Mouse (Mus musculus) B cell, adult 67 days (primary cell): Measurements from ENCODE around the gene Sh3glb2. TPM values are rescaled to one million over a fixed set of nuclear protein-coding genes. Genes with fewer than 3 reads are reported as not detected.

ENCODE experiments used
- total RNA-seq, 2 experiments: library from RNA; stranded (reverse); gene quantifications; 4 replicates each; pipeline ENCODE4 v1.2.4; 2023

The Sh3glb2 gene
- 10 to 100 TPM; 76.2 to 84.8 TPM for total RNA-seq

DNA sequence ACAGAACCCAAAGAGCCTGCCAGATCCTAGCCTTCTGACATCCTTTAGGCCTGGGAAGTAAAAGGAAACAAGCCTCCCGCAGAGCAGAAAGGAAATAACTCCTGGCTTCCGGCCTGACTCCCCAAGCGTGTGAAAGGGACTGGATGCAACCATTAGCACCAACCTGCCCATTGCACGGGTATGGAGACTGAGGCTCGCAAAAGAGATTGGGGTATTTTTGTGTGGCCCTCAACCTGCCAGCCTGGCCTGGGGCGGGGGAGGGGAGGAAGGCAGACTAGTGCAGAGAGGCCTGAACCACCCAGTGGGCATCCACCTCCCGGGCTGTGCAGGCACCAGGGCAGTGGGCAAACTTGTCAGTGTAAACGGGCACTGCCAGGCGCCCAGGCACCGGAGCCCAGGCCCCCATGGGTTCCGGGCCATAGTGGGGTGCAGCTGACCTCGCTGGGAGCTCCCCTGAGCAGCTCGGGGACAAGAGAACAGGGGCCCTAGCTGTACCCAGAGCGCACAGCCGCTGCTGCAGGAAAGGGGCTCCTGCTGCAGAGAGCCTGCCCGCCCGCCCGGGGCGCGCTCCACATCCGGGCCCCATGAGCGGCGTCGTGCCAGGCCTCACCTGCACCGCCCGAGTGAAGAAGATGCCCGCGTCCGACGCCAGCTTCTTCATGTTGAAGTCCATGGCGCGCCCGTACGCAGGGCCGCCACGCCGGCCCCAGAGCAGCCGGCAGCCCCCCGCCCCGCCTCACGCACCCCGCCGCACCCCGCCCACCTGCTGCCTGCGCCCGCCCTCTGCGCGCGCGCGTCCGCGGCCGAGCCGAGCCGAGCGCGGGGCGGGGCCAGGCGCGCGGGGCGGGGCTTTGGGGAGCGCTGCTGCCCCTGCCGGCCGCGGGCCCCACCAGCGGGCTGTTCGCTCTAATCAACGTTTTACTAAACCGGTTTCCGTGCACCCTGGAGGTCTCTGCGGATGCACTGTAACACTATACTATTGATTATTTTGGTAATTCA is at the start of gene Sh3glb2:
Gene Sh3glb2, minus strand, starts transcription at position 805 of the 999 bp plus-strand sequence.

DNA sequence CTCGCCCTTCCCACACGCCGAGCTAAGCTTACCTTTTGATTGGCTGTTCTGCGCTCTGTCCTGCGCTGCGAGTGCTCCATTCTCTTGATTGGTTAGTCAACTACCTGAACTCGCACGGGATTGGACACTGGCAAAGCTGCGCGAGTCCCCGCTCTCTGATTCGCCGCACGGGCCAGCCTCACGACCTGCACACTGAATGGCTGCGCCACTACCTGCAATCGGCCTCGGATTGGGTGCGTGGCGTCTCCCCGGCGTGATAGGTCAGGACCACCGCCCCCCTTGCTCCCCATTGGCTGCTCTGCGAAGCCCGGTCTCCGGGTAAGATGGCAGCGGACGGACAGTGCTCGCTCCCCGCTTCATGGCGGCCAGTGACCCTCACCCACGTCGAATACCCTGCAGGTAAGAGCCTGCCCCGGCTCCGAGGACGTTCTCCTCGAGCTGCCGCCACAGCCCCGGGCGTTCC is 33.0 kb upstream of the Sh3glb2 start, which contains the start of gene Dolpp1:
Gene Dolpp1, plus strand, starts transcription at position 141 of the 463 bp plus-strand sequence.

DNA sequence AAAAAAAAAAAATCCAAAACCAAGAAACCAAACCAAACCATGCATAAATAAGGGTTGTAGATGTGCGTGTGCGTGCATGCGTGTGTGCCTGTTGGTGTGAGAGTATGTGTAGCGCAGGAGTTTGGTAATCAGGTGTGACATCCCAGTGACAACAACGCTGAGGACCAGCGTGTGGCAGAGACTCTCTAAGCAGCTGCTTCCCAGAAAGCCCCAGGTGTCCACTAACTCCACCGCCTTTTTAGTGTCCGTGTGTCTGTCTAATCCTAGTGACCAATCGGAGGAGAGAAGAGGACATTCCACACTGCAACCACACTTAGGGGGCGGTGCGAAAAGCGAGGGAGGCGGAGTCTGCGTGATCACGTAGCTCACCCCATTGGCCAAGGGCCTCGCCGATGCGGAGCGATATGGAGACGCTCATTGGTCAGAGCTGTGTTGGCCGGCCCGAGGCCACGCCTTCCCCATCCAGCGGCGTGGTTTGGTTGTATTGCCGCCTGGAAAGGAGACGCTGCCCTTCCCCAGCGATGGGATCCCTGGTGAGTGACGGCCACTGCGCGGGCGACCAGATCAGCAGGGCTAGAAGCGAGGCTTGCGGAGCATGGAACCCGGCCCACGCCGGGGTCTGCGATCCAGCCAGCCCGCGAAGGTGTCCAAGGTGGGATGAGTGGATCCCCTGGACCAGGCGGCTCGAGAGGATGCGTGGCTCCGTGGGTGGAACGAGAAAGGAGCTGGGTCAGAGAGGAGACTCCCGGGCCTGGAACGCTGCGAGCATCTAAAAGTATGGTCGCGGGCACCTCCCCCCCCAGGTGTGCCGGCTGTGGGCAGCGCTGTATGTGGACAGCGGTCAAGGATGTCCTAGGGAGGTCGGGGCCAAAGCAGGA is 4.9 kb upstream of the Sh3glb2 start, which contains the start of gene Miga2:
Gene Miga2, plus strand, starts transcription at position 461 of the 878 bp plus-strand sequence.

Other genes with a start within 250 kb of the Sh3glb2 start
- 10 to 100 TPM; 82.2 to 94.7 TPM for gene Zer1, start 234.8 kb downstream of the Sh3glb2 start, total RNA-seq
- 10 to 100 TPM; 45.6 to 49.2 TPM for gene Tbc1d13, start 225.6 kb downstream of the Sh3glb2 start, total RNA-seq
- 10 to 100 TPM; 11.5 to 13.6 TPM for gene Endog, start 187.8 kb downstream of the Sh3glb2 start, total RNA-seq
- 10 to 100 TPM; 21.5 to 27.4 TPM for gene Spout1, start 180.9 kb downstream of the Sh3glb2 start, total RNA-seq
- 10 to 100 TPM in 1 of 2 experiments, 1 to 10 TPM in 1; 7.1 to 11.8 TPM for gene Kyat1, start 153.5 kb downstream of the Sh3glb2 start, total RNA-seq
- 10 to 100 TPM; 25.8 to 35.3 TPM for gene Lrrc8a, start 121.6 kb downstream of the Sh3glb2 start, total RNA-seq
- gene Gm28035, start 118.8 kb downstream of the Sh3glb2 start, total RNA-seq = 1 to 10 TPM; 1.4 to 5.0 TPM
- gene Phyhd1, start 93.1 kb downstream of the Sh3glb2 start, total RNA-seq = 10 to 100 TPM in 1 of 2 experiments, 1 to 10 TPM in 1; 6.2 to 11.7 TPM
- gene Gm28038, start 78.3 kb downstream of the Sh3glb2 start, total RNA-seq = 1 to 10 TPM in 1 of 2 experiments, not detected in 1; 4.2 TPM
- 10 to 100 TPM in 1 of 2 experiments, 1 to 10 TPM in 1; 9.8 to 12.1 TPM for gene Dolk, start 73.0 kb downstream of the Sh3glb2 start, total RNA-seq
- 10 to 100 TPM; 51.1 to 56.2 TPM for gene Nup188, start 72.9 kb downstream of the Sh3glb2 start, total RNA-seq
- 10 to 100 TPM; 21.1 to 26.1 TPM for gene Miga2, start 4.9 kb upstream of the Sh3glb2 start, total RNA-seq
- gene Dolpp1, start 32.9 kb upstream of the Sh3glb2 start, total RNA-seq = 10 to 100 TPM; 27.5 to 27.7 TPM
- gene Crat, start 56.5 kb upstream of the Sh3glb2 start, total RNA-seq = 10 to 100 TPM; 17.0 to 25.0 TPM
- 100 to 1,000 TPM; 146 to 150 TPM for gene Ptpa, start 56.7 kb upstream of the Sh3glb2 start, total RNA-seq
- gene Ier5l, start 114.9 kb upstream of the Sh3glb2 start, total RNA-seq = 1 to 10 TPM; 1.9 to 2.9 TPM
- 1 to 10 TPM; 1.9 to 9.0 TPM for gene Cstad, start 235.7 kb upstream of the Sh3glb2 start, total RNA-seq